Mouse (Mus musculus) liver, adult 2 months (tissue): ENCODE measurements around the gene Tenm3.

Experiments used
- CTCF ChIP-seq: fragments of 200-500 bp; IDR thresholded peaks from 2 replicates; pipeline ENCODE4 v1.5.1; 2011; ENCODE audit warnings: low read depth, low read length, control low read depth
- POLR2A ChIP-seq: fragments of 200-500 bp; IDR thresholded peaks from 2 replicates; pipeline ENCODE4 v1.6.1; 2011; ENCODE audit warnings: low read length, control low read depth; ENCODE audit not compliant: insufficient read depth; ENCODE audit errors: extremely low read depth

- no peak for TF ChIP-seq CTCF
- no peak for TF ChIP-seq POLR2A
Measured at GRCm38 (mm10) chr8:48489936-48490634, 353.7 kb downstream of the Tenm3 start.
